Mouse (Mus musculus): ENCODE results near the gene Krt13.

The Krt13 gene

DNA sequence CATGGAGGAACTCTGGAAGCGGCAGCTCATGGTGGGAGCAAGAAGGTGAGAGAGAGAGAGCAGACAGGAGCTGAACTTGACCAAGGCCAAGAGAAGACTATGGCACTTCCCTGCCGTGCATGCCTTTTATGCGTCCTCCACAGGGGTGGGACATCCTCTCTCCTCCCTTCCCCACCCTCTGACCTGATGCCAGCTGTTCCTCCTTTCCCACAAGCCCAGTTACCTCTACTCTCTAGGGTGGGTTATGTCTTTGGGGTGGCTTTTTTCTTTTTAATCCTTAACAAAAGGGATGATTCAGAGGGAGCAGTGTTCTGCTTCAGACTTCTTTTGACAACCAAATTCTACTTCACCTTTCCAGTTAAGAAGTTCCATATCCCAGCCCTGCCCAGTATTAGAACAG lies at the start of gene Krt13:
TSS of gene Krt13 (minus strand) at position 101 of the 400 bp plus-strand sequence.
- no peak for TF ChIP-seq NANOG (IDR thresholded peaks at IDR 0.05; ENCODE audit: borderline replicate concordance, low read length)
- TF ChIP-seq POU5F1 (IDR thresholded peaks at IDR 0.05; ENCODE audit: borderline replicate concordance, low read length), result no peak
- TF ChIP-seq CTCF (conservative IDR thresholded peaks at IDR 0.05; ENCODE audit: low read length), result no peak
- no peak within 1 kb of the TSS for H3K4me3 ChIP-seq (replicated peaks; ENCODE audit: low read length)
- peaks cover 22% of the 10 kb centered on the region for H3K27me3 ChIP-seq (ENCODE audit: insufficient read depth, low read length)
- H3K4me1 ChIP-seq (replicated peaks; ENCODE audit: low read depth, low read length), result no peaks in the 10 kb centered on the region; the same call in 1 of the 2 replicates
- H3K36me3 ChIP-seq (ENCODE audit: insufficient read depth, low read length), result no peaks in the 10 kb centered on the region
- peaks cover 7% of the 10 kb centered on the region; the same call in 1 of the 2 replicates for H3K9me3 ChIP-seq (ENCODE audit: low read length)

- Histone ChIP-seq H3K9me3 (ENCODE audit: low read length) (no peaks in the 10 kb centered on the region), H3K27me3 (ENCODE audit: insufficient read depth, low read length) (peaks cover 8% of the 10 kb centered on the region), H3K4me1 (replicated peaks; ENCODE audit: low read depth, low read length) (peaks cover 22% of the 10 kb centered on the region), H3K36me3 (ENCODE audit: insufficient read depth, low read length) (no peaks in the 10 kb centered on the region), H3K4me3 (replicated peaks; ENCODE audit: low read length) (0 out of 2 replicates have a peak overlapping the region, but pooled peaks have one; percentile 8)
- TF ChIP-seq CTCF (conservative IDR thresholded peaks at IDR 0.05; ENCODE audit: low read length) (peak; percentile 49), NANOG (IDR thresholded peaks at IDR 0.05; ENCODE audit: borderline replicate concordance, low read length) (no peak)
These were observed 47.7 kb upstream of the Krt13 start for GRCm38 (mm10) chr11:100168765-100169762.

GRCm38 (mm10) chr11:100168071-100168470 lies 46.7 kb upstream of the Krt13 start:
- H3K36me3 ChIP-seq (ENCODE audit: insufficient read depth, low read length), result no peaks in the 10 kb centered on the region
- TF ChIP-seq CTCF (conservative IDR thresholded peaks at IDR 0.05; ENCODE audit: low read length) (0 out of 2 replicates have a peak, but pooled peaks have one; percentile 4), NANOG (IDR thresholded peaks at IDR 0.05; ENCODE audit: borderline replicate concordance, low read length) (no peak)
- no peak overlapping the region for H3K4me3 ChIP-seq (replicated peaks; ENCODE audit: low read length)
- peaks cover 8% of the 10 kb centered on the region for H3K27me3 ChIP-seq (ENCODE audit: insufficient read depth, low read length)
- peaks cover 23% of the 10 kb centered on the region for H3K4me1 ChIP-seq (replicated peaks; ENCODE audit: low read depth, low read length)
- H3K9me3 ChIP-seq (ENCODE audit: low read length), result no peaks in the 10 kb centered on the region

DNA sequence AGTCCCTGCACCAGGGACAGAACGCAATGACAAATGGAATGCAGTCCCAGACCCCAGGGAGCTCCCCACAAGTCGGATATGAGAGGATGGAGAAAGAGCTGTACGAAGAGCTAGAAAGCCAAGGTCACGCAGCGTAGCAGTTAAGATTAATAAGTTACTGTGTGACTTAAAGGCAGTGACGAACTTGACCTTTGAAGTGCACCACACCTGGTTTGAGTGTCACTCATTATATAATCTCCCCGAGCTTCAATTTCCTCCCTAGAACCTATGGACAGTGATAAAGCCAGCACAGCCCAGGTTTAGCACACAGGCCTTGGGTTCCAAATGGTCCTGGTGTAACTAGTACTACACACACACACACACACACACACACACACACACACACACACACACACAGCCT lies 43.0 kb upstream of the Krt13 start:
- peaks cover 8% of the 10 kb centered on the region for H3K27me3 ChIP-seq (ENCODE audit: insufficient read depth, low read length)
- no peaks in the 10 kb centered on the region for H3K36me3 ChIP-seq (ENCODE audit: insufficient read depth, low read length)
- TF ChIP-seq NANOG (IDR thresholded peaks at IDR 0.05; ENCODE audit: borderline replicate concordance, low read length), result no peak
- H3K4me1 ChIP-seq (replicated peaks; ENCODE audit: low read depth, low read length), result peaks cover 23% of the 10 kb centered on the region
- no peaks in the 10 kb centered on the region for H3K9me3 ChIP-seq (ENCODE audit: low read length)
- H3K4me3 ChIP-seq (replicated peaks; ENCODE audit: low read length), result no peak overlapping the region

GRCm38 (mm10) chr11:100157908-100158477 lies 36.6 kb upstream of the Krt13 start:
- TF ChIP-seq POU5F1 (IDR thresholded peaks at IDR 0.05; ENCODE audit: borderline replicate concordance, low read length), result no peak
- no peak for TF ChIP-seq CTCF (conservative IDR thresholded peaks at IDR 0.05; ENCODE audit: low read length)
- no peak for TF ChIP-seq NANOG (IDR thresholded peaks at IDR 0.05; ENCODE audit: borderline replicate concordance, low read length)
- Histone ChIP-seq H3K4me3 (replicated peaks; ENCODE audit: low read length) (no peak overlapping the region), H3K9me3 (ENCODE audit: low read length) (no peaks in the 10 kb centered on the region), H3K4me1 (replicated peaks; ENCODE audit: low read depth, low read length) (peaks cover 24% of the 10 kb centered on the region), H3K27me3 (ENCODE audit: insufficient read depth, low read length) (no peaks in the 10 kb centered on the region), H3K36me3 (ENCODE audit: insufficient read depth, low read length) (no peaks in the 10 kb centered on the region)

GRCm38 (mm10) chr11:100157331-100157730 lies 36.0 kb upstream of the Krt13 start:
- Histone ChIP-seq H3K9me3 (ENCODE audit: low read length) (no peaks in the 10 kb centered on the region), H3K36me3 (ENCODE audit: insufficient read depth, low read length) (no peaks in the 10 kb centered on the region), H3K4me3 (replicated peaks; ENCODE audit: low read length) (no peak overlapping the region), H3K27me3 (ENCODE audit: insufficient read depth, low read length) (0 out of 2 replicates have a peak, but pooled peaks cover under 1% of the 10 kb centered on the region), H3K4me1 (replicated peaks; ENCODE audit: low read depth, low read length) (peaks cover 27% of the 10 kb centered on the region)
- TF ChIP-seq NANOG (IDR thresholded peaks at IDR 0.05; ENCODE audit: borderline replicate concordance, low read length), result no peak
- no peak for TF ChIP-seq CTCF (conservative IDR thresholded peaks at IDR 0.05; ENCODE audit: low read length)
- TF ChIP-seq POU5F1 (IDR thresholded peaks at IDR 0.05; ENCODE audit: borderline replicate concordance, low read length), result no peak

GRCm38 (mm10) chr11:100155497-100156255 lies 34.3 kb upstream of the Krt13 start:
- no peak overlapping the region for H3K4me3 ChIP-seq (replicated peaks; ENCODE audit: low read length)
- no peak for TF ChIP-seq POU5F1 (IDR thresholded peaks at IDR 0.05; ENCODE audit: borderline replicate concordance, low read length)
- TF ChIP-seq NANOG (IDR thresholded peaks at IDR 0.05; ENCODE audit: borderline replicate concordance, low read length), result no peak
- H3K4me1 ChIP-seq (replicated peaks; ENCODE audit: low read depth, low read length), result peaks cover 33% of the 10 kb centered on the region
- 0 out of 2 replicates have a peak, but pooled peaks cover 2% of the 10 kb centered on the region for H3K27me3 ChIP-seq (ENCODE audit: insufficient read depth, low read length)
- no peaks in the 10 kb centered on the region for H3K36me3 ChIP-seq (ENCODE audit: insufficient read depth, low read length)
- H3K9me3 ChIP-seq (ENCODE audit: low read length), result no peaks in the 10 kb centered on the region

Measured in E14TG2a.4 (cell line).